Mouse (Mus musculus) ovary, adult 10 weeks (tissue): Measurements from ENCODE around the gene Cct2. TPM values are rescaled to one million over a fixed set of nuclear protein-coding genes. Genes with fewer than 3 reads are reported as not detected.

ENCODE experiments used
- polyA plus RNA-seq: library from polyadenylated mRNA; stranded (reverse); fragments of 350-450 nt; fragmentation: Illumina TruSeq; extraction: RNeasy Lipid Tissue Mini Kit (QIAGEN cat#74804); gene quantifications from one replicate; pipeline ENCODE4 v1.2.3, GENCODE M21; 2014

Gene Cct2
- polyA plus RNA-seq, result 381 TPM

DNA sequence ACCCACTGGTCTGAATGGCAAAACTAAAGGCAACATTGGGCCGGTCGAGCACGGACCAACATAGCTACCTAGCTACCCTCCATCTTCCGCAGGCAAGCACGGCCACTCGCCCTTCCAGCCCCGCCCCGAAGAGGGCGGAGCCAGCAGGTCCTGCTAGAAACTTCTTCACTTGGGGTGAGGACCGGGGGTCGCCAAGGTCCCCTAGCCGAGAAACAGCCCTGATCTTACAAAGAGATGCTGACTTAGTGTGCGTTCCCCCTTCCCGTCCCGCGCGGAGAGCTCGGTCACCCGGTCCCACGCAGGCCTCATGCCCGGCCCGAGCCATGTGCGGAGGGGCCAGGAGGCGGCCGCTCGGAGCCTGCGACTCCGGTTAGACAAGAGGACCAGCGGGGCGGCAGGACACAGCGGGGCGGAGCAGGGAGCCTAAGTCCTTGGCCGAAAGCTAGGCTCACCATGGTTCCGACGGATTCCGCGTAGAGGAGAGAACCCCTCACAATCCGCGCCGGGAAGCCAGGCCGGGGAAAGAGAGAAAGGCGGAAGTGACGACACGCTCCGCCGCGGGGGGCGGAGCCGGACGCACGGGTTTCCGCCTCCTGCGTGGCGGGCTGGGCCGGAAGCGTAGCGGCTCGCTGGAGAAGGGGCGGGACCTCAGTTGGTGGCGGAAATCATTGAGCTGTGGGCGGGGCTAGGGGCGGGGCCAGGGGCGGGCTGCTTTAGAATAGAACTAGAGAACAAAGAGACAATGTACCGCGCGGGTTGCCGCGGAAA lies at the start of gene Cct2:
Cct2 (minus strand) TSS at position 561 of the 768 bp plus-strand sequence.

DNA sequence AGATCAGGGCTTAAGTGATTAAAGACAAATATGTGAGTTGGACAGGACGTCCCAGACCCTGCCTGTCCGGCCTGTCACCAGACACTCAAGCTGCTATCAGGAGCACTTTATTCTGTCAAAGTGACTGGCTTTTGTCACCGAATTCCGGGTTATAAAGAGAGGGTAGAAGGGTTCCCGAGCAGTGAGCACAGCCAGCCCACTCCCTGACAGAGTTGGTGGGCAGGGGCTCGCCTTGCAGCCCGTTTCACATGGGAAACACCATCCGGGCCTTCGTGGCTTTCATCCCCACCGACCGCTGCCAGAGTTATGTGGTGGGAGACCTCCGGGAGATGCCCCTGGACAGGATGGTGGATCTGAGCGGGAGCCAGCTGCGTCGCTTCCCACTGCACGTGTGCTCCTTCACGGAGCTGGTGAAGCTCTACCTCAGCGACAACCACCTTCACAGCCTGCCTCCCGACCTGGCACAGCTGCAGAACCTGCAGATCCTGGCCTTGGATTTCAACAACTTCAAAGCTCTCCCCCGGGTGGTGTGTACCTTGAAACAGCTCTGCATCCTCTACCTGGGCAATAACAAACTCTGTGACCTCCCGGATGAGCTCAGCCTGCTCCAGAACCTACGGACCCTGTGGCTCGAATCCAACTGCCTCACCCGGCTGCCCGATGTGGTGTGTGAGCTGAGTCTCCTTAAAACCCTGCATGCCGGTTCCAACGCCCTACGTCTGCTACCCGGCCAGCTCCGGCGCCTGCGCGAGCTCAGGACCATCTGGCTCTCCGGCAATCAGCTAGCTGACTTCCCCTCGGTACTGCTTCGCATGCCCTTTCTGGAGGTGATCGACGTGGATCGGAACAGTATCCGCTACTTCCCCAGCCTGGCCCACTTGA lies 18.2 kb downstream of the Cct2 start, which contains the start of gene Lrrc10:
Lrrc10 (plus strand) TSS at position 167 of the 882 bp plus-strand sequence.

Other genes starting within 250 kb of the Cct2 start
- 0.14 TPM for gene Myrfl, start 166.9 kb downstream of the Cct2 start, polyA plus RNA-seq
- gene Rab3ip, start 113.0 kb downstream of the Cct2 start, polyA plus RNA-seq, result 13.4 TPM
- not detected for gene Gm10271, start 91.2 kb downstream of the Cct2 start, polyA plus RNA-seq
- not detected for gene Best3, start 77.5 kb downstream of the Cct2 start, polyA plus RNA-seq
- not detected for gene Lrrc10, start 18.5 kb downstream of the Cct2 start, polyA plus RNA-seq
- gene Frs2, start 84.7 kb upstream of the Cct2 start, polyA plus RNA-seq, result 83.5 TPM
- 79.7 TPM for gene Yeats4, start 160.7 kb upstream of the Cct2 start, polyA plus RNA-seq
- not detected for gene 9530003J23Rik, start 174.9 kb upstream of the Cct2 start, polyA plus RNA-seq
- gene Lyz2, start 218.5 kb upstream of the Cct2 start, polyA plus RNA-seq, result 215 TPM
- 2.1 TPM for gene Lyz1, start 229.1 kb upstream of the Cct2 start, polyA plus RNA-seq